In the genomic region with DNA sequence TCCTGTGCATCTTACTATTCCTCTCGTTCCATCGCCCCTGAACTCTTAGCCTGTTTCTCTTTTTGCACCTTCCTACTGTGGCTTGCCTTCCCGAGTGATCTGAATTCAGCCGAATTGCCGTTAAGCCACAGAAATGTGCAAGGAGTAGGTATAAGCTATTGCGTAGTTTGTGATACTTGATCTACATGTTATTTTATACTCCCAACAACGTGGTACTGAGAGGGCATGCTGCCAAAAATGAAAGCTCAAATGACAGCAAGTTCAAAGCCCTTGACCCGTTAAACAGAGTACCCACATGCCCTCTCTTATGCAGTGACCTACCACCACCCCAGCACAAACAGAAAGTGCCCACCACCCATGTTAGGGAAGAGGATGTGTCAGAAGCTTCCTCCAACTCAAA, we compare ENCODE assay signal across 9 mouse cellular contexts. TPM values are rescaled to one million over a fixed set of nuclear protein-coding genes. Genes with fewer than 3 reads are reported as not detected.
DNase-seq lines count a peak whose midpoint lies in the region; ATAC-seq and TF ChIP-seq lines count a peak whose summit lies in the region.
"Had no signal": no experiment of that assay in that cellular context is flagged by ENCODE, and none has a peak within 500 bp of the region (broad histone marks: within the 10 kb centered on the region; RNA-seq: fewer than 3 reads in every experiment).

No protein-coding gene starts in this region.

- no peaks in the 10 kb centered on the region for H3K9me3 ChIP-seq in limb, embryonic 10.5 days (replicated peaks)
- no peaks in the 10 kb centered on the region for H3K9me3 ChIP-seq in neural tube, embryonic 14.5 days (ENCODE audit: control insufficient read depth, low read length)

- no peak for ATAC-seq in neural tube, embryonic 14.5 days (ENCODE audit: low read depth)

- H3K27ac ChIP-seq in testis, adult 2 months (ENCODE audit: control insufficient read depth, insufficient read depth, low read depth, low read length): no peak overlapping the region
- H3K27ac ChIP-seq in limb, embryonic 10.5 days: peak overlapping the region; percentile 96
- H3K27ac ChIP-seq in neural tube, embryonic 14.5 days (ENCODE audit: low read depth, low read length): no peak overlapping the region

- H3K9ac ChIP-seq in neural tube, embryonic 14.5 days (replicated peaks; ENCODE audit: low read depth, low read length): peak overlapping the region; percentile 59

- DNase-seq in adrenal gland, adult 2 months: peak; percentile 24
- DNase-seq in adrenal gland, adult (ENCODE audit: inconsistent age in 2 of 2, low spot score in 1 of 2): no peak
- no peak for DNase-seq in testis, postnatal 10 days (ENCODE audit: low spot score)
- DNase-seq in limb, embryonic 10.5 days (ENCODE audit: low spot score): no peak
- DNase-seq in thymus, postnatal 25 days: no peak
- no peak for DNase-seq in ovary, postnatal 14 days (ENCODE audit: low spot score)

- WGBS in limb, embryonic 10.5 days: 9% methylated on average over 8 of the region's 8 CpGs
- WGBS in neural tube, embryonic 14.5 days: 10% methylated on average over 8 of the region's 8 CpGs

- H3K4me2 ChIP-seq in neural tube, embryonic 14.5 days (ENCODE audit: low read depth, low read length): peak overlapping the region; percentile 91

- peak overlapping the region; percentile 98 for H3K4me3 ChIP-seq in testis, adult 2 months (ENCODE audit: control insufficient read depth, low read depth, low read length)
- H3K4me3 ChIP-seq in limb, embryonic 10.5 days: peak overlapping the region; percentile 98
- peak overlapping the region; percentile 61 for H3K4me3 ChIP-seq in neural tube, embryonic 14.5 days (ENCODE audit: low read depth, low read length)

- H3K4me1 ChIP-seq in testis, adult 2 months (ENCODE audit: control insufficient read depth, insufficient read depth, low read length): peaks cover 4% of the 10 kb centered on the region
- H3K4me1 ChIP-seq in limb, embryonic 10.5 days: peaks cover 11% of the 10 kb centered on the region
- H3K4me1 ChIP-seq in neural tube, embryonic 14.5 days (ENCODE audit: control insufficient read depth, insufficient read depth, low read length): peaks cover 15% of the 10 kb centered on the region

- TF ChIP-seq POLR2A in testis, adult 2 months (IDR thresholded peaks at IDR 0.05; ENCODE audit: control insufficient read depth, low read depth, low read length): no peak

- H3K27me3 ChIP-seq in testis, adult 2 months (ENCODE audit: control insufficient read depth, insufficient read depth, low read length): no peaks in the 10 kb centered on the region
- no peaks in the 10 kb centered on the region for H3K27me3 ChIP-seq in limb, embryonic 10.5 days (ENCODE audit: low read depth, poor library complexity, severe bottlenecking)
- H3K27me3 ChIP-seq in neural tube, embryonic 14.5 days (ENCODE audit: control insufficient read depth, insufficient read depth, low read length): no peaks in the 10 kb centered on the region

- no peaks in the 10 kb centered on the region for H3K36me3 ChIP-seq in testis, adult 2 months (ENCODE audit: control insufficient read depth, insufficient read depth, low read length)
- peaks cover 42% of the 10 kb centered on the region for H3K36me3 ChIP-seq in limb, embryonic 10.5 days
- peaks cover 22% of the 10 kb centered on the region for H3K36me3 ChIP-seq in neural tube, embryonic 14.5 days (ENCODE audit: control insufficient read depth, insufficient read depth, low read length)

- no peak for TF ChIP-seq CTCF in testis, adult 2 months (IDR thresholded peaks at IDR 0.05; ENCODE audit: control insufficient read depth, insufficient read depth, insufficient replicate concordance, low read depth, low read length)

RNA-seq across cellular contexts. Expression of gene Eif3f, which starts 0.6 kb away (rescaled TPM):
- 100 to 1,000 TPM; 118 to 158 TPM for total RNA-seq in adrenal gland, adult 2 months (2021)
- 634 and 641 TPM in 2 replicates for polyA plus RNA-seq in adrenal gland, adult 2 months (2012; rRNA removed)
- polyA plus RNA-seq in testis, adult 2 months (2012; rRNA removed): 54.7 and 70.9 TPM in 2 replicates
- polyA plus RNA-seq in limb, embryonic 10.5 days (2016; fragmentation: Nextera tagmentation; extraction: Ambion mirVana): 85.8 and 87.3 TPM in 2 replicates
- 81.2 and 84.4 TPM in 2 replicates for polyA plus RNA-seq in neural tube, embryonic 14.5 days (2014; fragmentation: Nextera tagmentation; extraction: Ambion mirVana)

RNA-seq across cellular contexts. Expression of gene Nlrp10, which starts 4.9 kb away (rescaled TPM):
- under 1 TPM; 0.17 to 0.61 TPM for total RNA-seq in adrenal gland, adult 2 months (2021)
- 0.02 TPM in 2 replicates for polyA plus RNA-seq in adrenal gland, adult 2 months (2012; rRNA removed)
- polyA plus RNA-seq in testis, adult 2 months (2012; rRNA removed): 0.06 and 0.10 TPM in 2 replicates
- 0.11 and 0.14 TPM in 2 replicates for polyA plus RNA-seq in limb, embryonic 10.5 days (2016; fragmentation: Nextera tagmentation; extraction: Ambion mirVana)
- polyA plus RNA-seq in neural tube, embryonic 14.5 days (2014; fragmentation: Nextera tagmentation; extraction: Ambion mirVana): 0.05 TPM in 1 of 2 replicates, not detected in the other

RNA-seq across cellular contexts. Expression of gene Tub, which starts 15.3 kb away (rescaled TPM):
- total RNA-seq in adrenal gland, adult 2 months (2021): 10 to 100 TPM; 25.9 to 41.5 TPM
- 13.1 and 26.2 TPM in 2 replicates for polyA plus RNA-seq in adrenal gland, adult 2 months (2012; rRNA removed)
- polyA plus RNA-seq in testis, adult 2 months (2012; rRNA removed): 11.8 and 12.5 TPM in 2 replicates
- polyA plus RNA-seq in limb, embryonic 10.5 days (2016; fragmentation: Nextera tagmentation; extraction: Ambion mirVana): 2.4 and 3.7 TPM in 2 replicates
- polyA plus RNA-seq in neural tube, embryonic 14.5 days (2014; fragmentation: Nextera tagmentation; extraction: Ambion mirVana): 38.4 and 50.3 TPM in 2 replicates
- total RNA-seq: hematopoietic stem cell, adult 5-6 weeks had no signal

RNA-seq across cellular contexts. Expression of gene Olfr519, which starts 40.6 kb away (rescaled TPM):
- total RNA-seq in adrenal gland, adult 2 months (2021): not detected
- not detected in 2 replicates for polyA plus RNA-seq in adrenal gland, adult 2 months (2012; rRNA removed)
- not detected in 2 replicates for polyA plus RNA-seq in testis, adult 2 months (2012; rRNA removed)
- not detected in 2 replicates for polyA plus RNA-seq in limb, embryonic 10.5 days (2016; fragmentation: Nextera tagmentation; extraction: Ambion mirVana)
- not detected in 2 replicates for polyA plus RNA-seq in neural tube, embryonic 14.5 days (2014; fragmentation: Nextera tagmentation; extraction: Ambion mirVana)
- total RNA-seq: hematopoietic stem cell, adult 5-6 weeks had no signal

RNA-seq across cellular contexts. Expression of gene Olfr518, which starts 50.0 kb away (rescaled TPM):
- not detected for total RNA-seq in adrenal gland, adult 2 months (2021)
- not detected in 2 replicates for polyA plus RNA-seq in adrenal gland, adult 2 months (2012; rRNA removed)
- polyA plus RNA-seq in testis, adult 2 months (2012; rRNA removed): not detected in 2 replicates
- not detected in 2 replicates for polyA plus RNA-seq in limb, embryonic 10.5 days (2016; fragmentation: Nextera tagmentation; extraction: Ambion mirVana)
- not detected in 2 replicates for polyA plus RNA-seq in neural tube, embryonic 14.5 days (2014; fragmentation: Nextera tagmentation; extraction: Ambion mirVana)
- total RNA-seq: hematopoietic stem cell, adult 5-6 weeks had no signal
